Mouse (Mus musculus) liver, postnatal 0 days (tissue): ENCODE data around the gene Bnipl. TPM values are rescaled to one million over a fixed set of nuclear protein-coding genes. Genes with fewer than 3 reads are reported as not detected.
A peak's percentile ranks its signal among the peaks of the same experiment; 100 is the strongest.

ENCODE experiments used
- ATAC-seq: fragments of 200-750 bp; cut with Nextera tagmentation; 2 replicates; pipeline ENCODE4 v1.8.0; 2017; ENCODE audit warnings: mild to moderate bottlenecking, moderate library complexity
- DNase-seq: peaks from one replicate; pipeline ENCODE4 v3.0.0-alpha.2; 2016
- H3K27ac ChIP-seq: fragments of 300-500 bp; sonication (generic); 2 replicates; pipeline ENCODE4 v1.5.1; 2014; ENCODE audit warnings: antibody characterized with exemption, moderate library complexity, mild to moderate bottlenecking, low read depth
- H3K27me3 ChIP-seq: fragments of 300-500 bp; sonication (generic); 2 replicates; pipeline ENCODE4 v1.6.1; 2014; ENCODE audit warnings: low read length, control low read depth, mixed read lengths; ENCODE audit not compliant: insufficient read depth
- H3K36me3 ChIP-seq: fragments of 300-500 bp; sonication (generic); replicated peaks from 2 replicates; pipeline ENCODE4 v1.6.1; 2014; ENCODE audit warnings: mild to moderate bottlenecking, control low read depth, low read length, moderate library complexity, mixed read lengths; ENCODE audit not compliant: insufficient read depth
- H3K4me1 ChIP-seq: fragments of 300-500 bp; sonication (generic); 2 replicates; pipeline ENCODE4 v1.6.1; 2014; ENCODE audit warnings: antibody characterized with exemption, mild to moderate bottlenecking, control low read depth; ENCODE audit not compliant: insufficient read depth
- H3K4me2 ChIP-seq: fragments of 300-500 bp; sonication (generic); 2 replicates; pipeline ENCODE4 v1.6.1; 2014; ENCODE audit warnings: low read depth, mild to moderate bottlenecking, low read length, moderate library complexity, mixed read lengths
- H3K4me3 ChIP-seq: fragments of 300-500 bp; sonication (generic); 2 replicates; pipeline ENCODE4 v1.5.1; 2014; ENCODE audit warnings: low read depth, low read length
- H3K9ac ChIP-seq: fragments of 300-500 bp; sonication (generic); replicated peaks from 2 replicates; pipeline ENCODE4 v1.6.1; 2014; ENCODE audit warnings: mild to moderate bottlenecking, moderate library complexity
- H3K9me3 ChIP-seq: fragments of 300-500 bp; sonication (generic); 2 replicates; pipeline ENCODE4 v1.6.1; 2016; ENCODE audit warnings: mild to moderate bottlenecking, control low read depth, low read length, mixed read lengths
- CTCF ChIP-seq: sonication (generic); IDR thresholded peaks from 2 replicates; pipeline ENCODE4 v1.5.1; 2016; ENCODE audit warnings: antibody characterized with exemption, low read depth
- EP300 ChIP-seq: IDR thresholded peaks from 2 replicates; pipeline ENCODE4 v1.6.1; 2016; ENCODE audit warnings: antibody characterized with exemption, low read depth, mild to moderate bottlenecking
- WGBS: fragments of 180-500 bp; shearing (Covaris S2); extraction: QIAGEN DNeasy Blood & Tissue Kit; methylation state at CpG from one replicate; pipeline ENCODE4 v1.1.7; 2014; ENCODE audit not compliant: insufficient replicate concordance; 5-methylcytosine and 5-hydroxymethylcytosine counted together
- polyA plus RNA-seq: library from polyadenylated mRNA; unstranded; fragments of >200 nt; fragmentation: Nextera tagmentation; extraction: Ambion mirVana; gene quantifications from 2 replicates; pipeline ENCODE4 v1.2.1, GENCODE M21; 2015

The Bnipl gene
- polyA plus RNA-seq, 1 experiment from 2014 or later: not detected

DNA sequence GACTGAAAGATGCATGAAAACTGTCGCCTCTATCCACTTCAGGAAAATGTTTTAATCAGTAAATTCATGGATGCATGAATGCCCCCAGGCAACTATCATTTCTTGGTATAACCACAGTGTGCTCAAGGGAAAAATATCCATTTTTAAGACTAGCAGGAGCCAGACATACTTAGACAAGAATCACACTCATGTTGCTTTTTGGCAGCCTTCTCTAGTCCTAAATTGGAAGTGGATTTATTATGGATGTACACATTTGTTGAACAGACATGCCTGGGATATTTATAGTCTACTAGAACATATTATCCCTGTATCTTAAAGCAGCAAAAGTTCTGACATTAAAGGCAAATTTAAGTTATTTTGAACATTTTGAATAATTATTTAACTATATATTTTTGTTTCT is 13.7 kb upstream of the Bnipl start:
- Histone ChIP-seq H3K27me3 (no peaks in the 10 kb centered on the region), H3K4me2 (no peak overlapping the region), H3K27ac (no peak overlapping the region), H3K9me3 (no peaks in the 10 kb centered on the region), H3K4me1 (0 out of 2 replicates have a peak, but pooled peaks cover 6% of the 10 kb centered on the region), H3K4me3 (no peak overlapping the region), H3K36me3 (peaks cover 7% of the 10 kb centered on the region), H3K9ac (no peak overlapping the region)
- TF ChIP-seq EP300: no peak
- no peak for TF ChIP-seq CTCF
- DNase-seq: no peak
- ATAC-seq: no peak
- 70% methylated on average over 1 of the region's 1 CpGs for WGBS

DNA sequence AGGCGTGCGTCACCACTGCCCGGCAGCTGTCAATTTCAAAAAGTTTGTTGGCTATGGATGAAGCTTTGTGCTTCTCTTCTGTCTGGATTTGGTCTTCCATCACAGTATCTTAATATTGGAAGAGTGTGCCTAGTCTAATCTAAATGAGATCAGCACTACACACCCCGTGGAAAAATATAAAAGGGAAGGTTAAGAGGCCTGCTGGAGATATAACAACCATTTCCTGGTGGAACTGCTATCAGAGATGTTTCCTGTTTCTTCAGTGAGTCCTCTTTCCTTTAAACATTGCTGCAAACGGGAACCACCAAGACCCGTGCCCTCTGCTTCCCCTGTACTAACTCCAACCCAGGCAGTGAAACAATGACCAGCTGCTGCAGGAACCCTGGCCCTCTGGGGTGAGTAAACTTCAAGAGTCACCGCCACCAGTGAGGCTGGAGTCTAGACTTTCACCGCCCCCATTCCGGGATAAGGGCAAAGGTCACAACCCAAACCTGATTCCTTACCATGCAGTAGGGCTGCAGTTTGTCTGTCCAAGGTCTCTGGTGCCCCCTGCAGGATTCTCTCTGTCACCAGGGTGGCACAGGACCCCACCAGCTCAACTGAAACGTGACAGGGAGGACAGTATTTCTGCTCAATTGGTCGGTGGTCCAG is 12.2 kb upstream of the Bnipl start:
- WGBS: 32% methylated on average over 11 of the region's 11 CpGs
- H3K9me3 ChIP-seq: no peaks in the 10 kb centered on the region
- DNase-seq: peak; percentile 88
- no peak overlapping the region for H3K4me3 ChIP-seq
- peaks cover 22% of the 10 kb centered on the region for H3K36me3 ChIP-seq
- H3K27ac ChIP-seq: peak overlapping the region; percentile 58
- H3K4me2 ChIP-seq: no peak overlapping the region
- 0 out of 2 replicates have a peak, but pooled peaks cover 6% of the 10 kb centered on the region for H3K4me1 ChIP-seq
- TF ChIP-seq EP300 (peak; percentile 35; the same call in 1 of the 2 replicates), CTCF (peak; percentile 92)
- no peak overlapping the region for H3K9ac ChIP-seq
- ATAC-seq: peak; percentile 72
- no peaks in the 10 kb centered on the region for H3K27me3 ChIP-seq

DNA sequence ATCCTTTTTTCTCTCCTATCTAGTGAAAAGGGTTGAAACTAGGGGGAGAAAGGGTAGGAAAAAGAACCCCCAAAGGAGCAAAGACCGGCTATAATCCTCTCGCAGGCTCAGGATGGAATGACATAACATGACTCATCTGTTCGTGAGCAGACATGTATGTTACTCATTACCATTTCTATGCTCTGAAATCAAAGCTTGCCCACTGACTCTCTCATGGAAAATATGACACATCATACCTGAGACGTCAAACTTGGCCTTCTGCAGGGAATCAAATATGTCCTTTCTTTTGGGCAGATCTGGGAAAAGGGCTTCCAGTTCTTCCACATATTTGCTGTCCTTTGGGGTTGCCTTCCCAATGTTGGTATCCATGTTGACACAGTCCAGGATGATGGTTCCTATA is 11.0 kb upstream of the Bnipl start:
- Histone ChIP-seq H3K4me3 (no peak overlapping the region), H3K4me1 (0 out of 2 replicates have a peak, but pooled peaks cover under 1% of the 10 kb centered on the region), H3K27me3 (no peaks in the 10 kb centered on the region), H3K4me2 (no peak overlapping the region), H3K9me3 (no peaks in the 10 kb centered on the region), H3K9ac (no peak overlapping the region), H3K27ac (no peak overlapping the region), H3K36me3 (peaks cover 29% of the 10 kb centered on the region)
- 89% methylated on average over 4 of the region's 4 CpGs for WGBS
- no peak for DNase-seq
- TF ChIP-seq CTCF: no peak
- TF ChIP-seq EP300: no peak
- no peak for ATAC-seq

DNA sequence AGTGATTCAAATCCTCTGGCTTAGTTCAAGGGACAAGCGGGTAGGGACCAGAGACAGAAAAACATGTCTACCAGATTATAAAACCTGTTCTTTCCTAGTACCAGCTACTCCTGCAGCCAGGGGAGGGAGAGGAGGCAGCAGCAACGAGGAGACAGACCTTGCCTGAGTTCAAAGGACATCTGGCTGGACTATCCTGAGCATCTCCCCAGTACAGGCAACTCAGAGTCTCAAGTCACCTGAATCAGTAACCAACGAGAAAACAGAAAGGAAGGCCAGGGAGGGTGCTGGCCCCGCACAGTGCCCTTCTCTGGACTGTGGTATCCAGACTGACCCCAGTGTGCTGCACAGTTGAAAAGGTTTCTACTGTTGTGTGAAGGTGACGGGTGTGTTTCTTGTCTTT is 5.9 kb upstream of the Bnipl start:
- no peak for DNase-seq
- Histone ChIP-seq H3K36me3 (peaks cover 40% of the 10 kb centered on the region), H3K27ac (no peak overlapping the region), H3K9ac (no peak overlapping the region), H3K4me3 (no peak overlapping the region), H3K9me3 (no peaks in the 10 kb centered on the region), H3K27me3 (no peaks in the 10 kb centered on the region), H3K4me2 (no peak overlapping the region), H3K4me1 (no peaks in the 10 kb centered on the region)
- ATAC-seq: no peak
- 68% methylated on average over 5 of the region's 5 CpGs for WGBS
- no peak for TF ChIP-seq EP300
- TF ChIP-seq CTCF: no peak

DNA sequence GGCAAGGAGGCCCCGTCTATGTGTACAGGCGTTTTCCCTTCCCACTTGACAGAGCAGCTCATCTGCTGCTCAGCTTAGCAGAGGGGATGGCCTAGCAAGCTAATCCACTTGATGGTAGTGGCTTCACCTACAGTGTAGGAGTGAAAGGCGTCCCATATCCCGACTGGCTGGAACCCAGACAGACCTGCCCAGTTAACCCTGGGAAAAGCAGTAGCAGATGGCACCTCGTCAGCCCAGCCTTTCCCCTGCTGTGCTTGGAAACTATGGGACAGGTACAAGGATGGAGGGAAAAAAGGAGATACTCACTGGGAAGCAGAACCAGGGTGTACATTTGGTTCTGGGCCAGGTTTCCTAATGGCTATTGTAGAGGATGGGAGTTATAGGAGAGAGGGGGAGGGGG is 632 bp downstream of the Bnipl start:
- no peak overlapping the region for H3K4me2 ChIP-seq
- no peak for ATAC-seq
- no peaks in the 10 kb centered on the region for H3K27me3 ChIP-seq
- TF ChIP-seq EP300 (no peak), CTCF (no peak)
- H3K4me3 ChIP-seq: no peak overlapping the region
- H3K27ac ChIP-seq: no peak overlapping the region
- peaks cover 7% of the 10 kb centered on the region; the same call in 1 of the 2 replicates for H3K36me3 ChIP-seq
- H3K4me1 ChIP-seq: peaks cover 5% of the 10 kb centered on the region
- DNase-seq: no peak
- 74% methylated on average over 5 of the region's 5 CpGs for WGBS
- no peaks in the 10 kb centered on the region for H3K9me3 ChIP-seq
- H3K9ac ChIP-seq: no peak overlapping the region

DNA sequence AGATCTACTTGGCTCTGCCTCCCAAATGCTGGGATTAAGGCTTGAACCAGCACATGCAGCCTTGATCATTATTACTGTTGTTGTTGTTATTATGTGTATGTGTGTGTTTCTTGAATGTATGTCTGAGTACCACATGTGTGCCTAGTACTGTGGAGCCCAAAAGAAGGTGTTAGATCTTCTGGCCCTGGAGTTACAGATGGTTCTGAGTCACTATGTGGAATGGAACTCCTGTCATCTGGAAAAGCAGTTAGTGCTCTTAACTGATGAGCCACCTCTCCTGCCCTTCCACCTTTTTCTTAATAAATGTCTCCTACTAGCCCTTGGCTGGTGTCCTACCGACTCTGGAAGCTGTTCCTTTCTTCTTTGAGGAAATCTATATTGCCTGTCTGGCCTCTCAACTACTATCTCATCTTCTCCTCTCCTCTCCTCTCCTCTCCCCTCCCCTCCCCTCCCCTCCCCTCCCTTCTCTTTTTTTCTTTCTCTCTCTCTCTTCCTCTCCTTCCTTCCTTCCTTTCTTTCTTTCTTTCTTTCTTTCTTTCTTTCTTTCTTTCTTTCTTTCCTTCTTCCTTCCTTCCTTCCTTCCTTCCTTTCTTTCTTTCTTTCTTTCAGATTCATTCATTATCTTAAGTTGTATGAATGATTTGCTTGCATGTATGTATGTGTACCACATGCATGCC is 3.2 kb downstream of the Bnipl start:
- no peaks in the 10 kb centered on the region for H3K9me3 ChIP-seq
- ATAC-seq: no peak
- no peaks in the 10 kb centered on the region for H3K36me3 ChIP-seq
- H3K27me3 ChIP-seq: no peaks in the 10 kb centered on the region
- 61% methylated on average over 1 of the region's 1 CpGs for WGBS
- no peak for DNase-seq
- TF ChIP-seq EP300: no peak
- TF ChIP-seq CTCF: no peak
- no peak overlapping the region for H3K9ac ChIP-seq
- no peak overlapping the region for H3K4me2 ChIP-seq
- H3K4me3 ChIP-seq: no peak overlapping the region
- no peak overlapping the region for H3K27ac ChIP-seq
- H3K4me1 ChIP-seq: peaks cover 5% of the 10 kb centered on the region
